Mouse (Mus musculus): ENCODE measurements around the gene Zkscan16.

- TF ChIP-seq TCF12 (IDR thresholded peaks at IDR 0.05; ENCODE audit: low read depth, low read length), result no peak
- no peak for TF ChIP-seq EP300 (IDR thresholded peaks at IDR 0.05; ENCODE audit: low read length)
- TF ChIP-seq POLR2A (IDR thresholded peaks at IDR 0.05; ENCODE audit: low read depth, low read length), result no peak
- no peak for TF ChIP-seq JUND (conservative IDR thresholded peaks at IDR 0.05; ENCODE audit: low read depth, low read length)
- TF ChIP-seq MXI1 (IDR thresholded peaks at IDR 0.05; ENCODE audit: low read depth, low read length), result no peak
- no peak for TF ChIP-seq MAX (IDR thresholded peaks at IDR 0.05; ENCODE audit: low read length)
- TF ChIP-seq ETS1 (conservative IDR thresholded peaks at IDR 0.05; ENCODE audit: low read depth, low read length), result no peak
Measured at GRCm38 (mm10) chr4:58944206-58944553, 752 bp downstream of the Zkscan16 start.
